Mouse (Mus musculus) heart, postnatal 0 days (tissue): ENCODE results near the gene Olfr13.

Experiments
- CTCF ChIP-seq: IDR thresholded peaks from 2 replicates; pipeline ENCODE4 v1.5.1; 2016; ENCODE audit warnings: antibody characterized with exemption, control low read depth, low read depth
- EP300 ChIP-seq: IDR thresholded peaks from 2 replicates; pipeline ENCODE4 v1.6.1; 2016; ENCODE audit warnings: antibody characterized with exemption, low read depth

GRCm38 (mm10) chr6:43171840-43172239 is at the start of gene Olfr13:
- TF ChIP-seq CTCF (no peak), EP300 (no peak)
